Mouse (Mus musculus) embryonic facial prominence, embryonic 11.5 days (tissue): Measurements from ENCODE around the gene Hyal1. TPM values are rescaled to one million over a fixed set of nuclear protein-coding genes. Genes with fewer than 3 reads are reported as not detected.

Source experiments
- ATAC-seq: fragments of 200-750 bp; cut with Nextera tagmentation; replicated peaks from 2 replicates; pipeline ENCODE4 v1.8.0; 2017; ENCODE audit warnings: low read depth; ENCODE audit not compliant: insufficient number of reproducible peaks, low FRiP score, low TSS enrichment
- DNase-seq: peaks from one replicate; pipeline ENCODE4 v3.0.0-alpha.2; 2015; ENCODE audit warnings: low spot score
- H3K27ac ChIP-seq: fragments of 300-500 bp; sonication (generic); replicated peaks from 2 replicates; pipeline ENCODE4 v1.5.1; 2014; ENCODE audit warnings: mild to moderate bottlenecking, low read depth, low read length, control low read depth
- H3K27me3 ChIP-seq: fragments of 300-500 bp; sonication (generic); 2 replicates; pipeline ENCODE4 v1.6.1; 2014; ENCODE audit warnings: mild to moderate bottlenecking, low read length, moderate library complexity, mixed read lengths; ENCODE audit not compliant: control insufficient read depth, insufficient read depth
- H3K36me3 ChIP-seq: fragments of 300-500 bp; sonication (generic); replicated peaks from 2 replicates; pipeline ENCODE4 v1.6.1; 2014; ENCODE audit warnings: low read depth, mild to moderate bottlenecking, low read length, moderate library complexity, mixed read lengths; ENCODE audit not compliant: control insufficient read depth, insufficient read depth
- H3K4me1 ChIP-seq: fragments of 300-500 bp; sonication (generic); 2 replicates; pipeline ENCODE4 v1.6.1; 2014; ENCODE audit warnings: low read length, mixed read lengths; ENCODE audit not compliant: control insufficient read depth, insufficient read depth
- H3K4me2 ChIP-seq: fragments of 300-500 bp; sonication (generic); 2 replicates; pipeline ENCODE4 v1.6.1; 2014; ENCODE audit warnings: low read depth, mild to moderate bottlenecking, control low read depth, low read length, moderate library complexity
- H3K4me3 ChIP-seq: fragments of 300-500 bp; sonication (generic); 2 replicates; pipeline ENCODE4 v1.5.1; 2014; ENCODE audit warnings: low read depth, low read length, control low read depth
- H3K9ac ChIP-seq: fragments of 300-500 bp; sonication (generic); replicated peaks from 2 replicates; pipeline ENCODE4 v1.6.1; 2014; ENCODE audit warnings: mild to moderate bottlenecking, control low read depth, low read length
- H3K9me3 ChIP-seq: fragments of 300-500 bp; sonication (generic); replicated peaks from 2 replicates; pipeline ENCODE4 v1.6.1; 2016; ENCODE audit warnings: mild to moderate bottlenecking, low read length, inconsistent platforms, mixed read lengths; ENCODE audit not compliant: control insufficient read depth
- WGBS: fragments of 180-500 bp; shearing (Covaris S2); extraction: QIAGEN DNeasy Blood & Tissue Kit; methylation state at CpG from one replicate; pipeline ENCODE4 v1.1.7; 2014; 5-methylcytosine and 5-hydroxymethylcytosine counted together
- polyA plus RNA-seq: library from polyadenylated mRNA; unstranded; fragments of >200 nt; fragmentation: Nextera tagmentation; extraction: Ambion mirVana; gene quantifications from 2 replicates; pipeline ENCODE4 v1.2.1, GENCODE M21; 2014

Hyal1 gene
- polyA plus RNA-seq, 1 experiment from 2014 or later = 5.3 TPM

- Histone ChIP-seq H3K27ac (no peak overlapping the region), H3K36me3 (peaks cover 8% of the 10 kb centered on the region)
- ATAC-seq = no peak
These were observed 11.3 kb downstream of the Hyal1 start for GRCm38 (mm10) chr9:107587833-107588639.

GRCm38 (mm10) chr9:107590058-107590772 is 13.5 kb downstream of the Hyal1 start:
- H3K4me1 ChIP-seq = peaks cover 3% of the 10 kb centered on the region
- no peak for DNase-seq
- H3K4me2 ChIP-seq = no peak overlapping the region
- no peak overlapping the region for H3K4me3 ChIP-seq
- H3K9ac ChIP-seq = no peak overlapping the region
- no peaks in the 10 kb centered on the region for H3K27me3 ChIP-seq
- H3K36me3 ChIP-seq = peaks cover 11% of the 10 kb centered on the region
- WGBS = 90% methylated on average over 25 of the region's 25 CpGs
- no peak for ATAC-seq
- no peaks in the 10 kb centered on the region for H3K9me3 ChIP-seq
- no peak overlapping the region for H3K27ac ChIP-seq

More at GRCm38 (mm10) chr9:107587833-107588639, 11.3 kb downstream of the Hyal1 start:
- Histone ChIP-seq H3K9ac (peak overlapping the region; percentile 22), H3K4me3 (peak overlapping the region; percentile 45), H3K4me1 (peaks cover 3% of the 10 kb centered on the region), H3K27me3 (no peaks in the 10 kb centered on the region), H3K4me2 (peak overlapping the region; percentile 56), H3K9me3 (no peaks in the 10 kb centered on the region)
- WGBS = 5% methylated on average over 33 of the region's 33 CpGs
- DNase-seq = peak; percentile 64

GRCm38 (mm10) chr9:107590773-107591060 is 14.0 kb downstream of the Hyal1 start:
- H3K4me2 ChIP-seq = no peak overlapping the region
- no peaks in the 10 kb centered on the region for H3K9me3 ChIP-seq
- DNase-seq (no peak), ATAC-seq (no peak)
- H3K27ac ChIP-seq = no peak overlapping the region
- H3K4me3 ChIP-seq = no peak overlapping the region
- peaks cover 11% of the 10 kb centered on the region for H3K36me3 ChIP-seq
- no peak overlapping the region for H3K9ac ChIP-seq
- H3K4me1 ChIP-seq = peaks cover 3% of the 10 kb centered on the region
- WGBS = 99% methylated on average over 6 of the region's 6 CpGs
- no peaks in the 10 kb centered on the region for H3K27me3 ChIP-seq

- Histone ChIP-seq H3K9ac (no peak overlapping the region), H3K4me3 (no peak overlapping the region), H3K36me3 (peaks cover 11% of the 10 kb centered on the region), H3K27me3 (no peaks in the 10 kb centered on the region), H3K4me1 (peaks cover 1% of the 10 kb centered on the region), H3K27ac (no peak overlapping the region), H3K4me2 (no peak overlapping the region), H3K9me3 (no peaks in the 10 kb centered on the region)
- 83% methylated on average over 11 of the region's 11 CpGs for WGBS
- no peak for ATAC-seq
- no peak for DNase-seq
These were observed 16.6 kb downstream of the Hyal1 start for GRCm38 (mm10) chr9:107593101-107593976.

GRCm38 (mm10) chr9:107594281-107595062 is 17.7 kb downstream of the Hyal1 start:
- Histone ChIP-seq H3K9me3 (no peaks in the 10 kb centered on the region), H3K36me3 (peaks cover 11% of the 10 kb centered on the region), H3K27me3 (no peaks in the 10 kb centered on the region), H3K27ac (no peak overlapping the region), H3K9ac (no peak overlapping the region), H3K4me1 (no peaks in the 10 kb centered on the region), H3K4me3 (no peak overlapping the region), H3K4me2 (no peak overlapping the region)
- no peak for ATAC-seq
- no peak for DNase-seq
- WGBS = 78% methylated on average over 8 of the region's 8 CpGs

- Histone ChIP-seq H3K36me3 (peaks cover 6% of the 10 kb centered on the region), H3K9ac (no peak overlapping the region), H3K9me3 (no peaks in the 10 kb centered on the region), H3K27me3 (no peaks in the 10 kb centered on the region), H3K4me3 (no peak overlapping the region), H3K27ac (no peak overlapping the region), H3K4me1 (no peaks in the 10 kb centered on the region), H3K4me2 (no peak overlapping the region)
- ATAC-seq (no peak), DNase-seq (no peak)
- 88% methylated on average over 11 of the region's 11 CpGs for WGBS
These were observed 20.2 kb downstream of the Hyal1 start for GRCm38 (mm10) chr9:107596619-107597569.

GRCm38 (mm10) chr9:107598385-107598784 is 21.7 kb downstream of the Hyal1 start:
- Histone ChIP-seq H3K27ac (no peak overlapping the region), H3K4me1 (no peaks in the 10 kb centered on the region), H3K9ac (no peak overlapping the region), H3K9me3 (no peaks in the 10 kb centered on the region), H3K4me3 (no peak overlapping the region), H3K27me3 (no peaks in the 10 kb centered on the region), H3K36me3 (0 out of 2 replicates have a peak, but pooled peaks cover 3% of the 10 kb centered on the region), H3K4me2 (no peak overlapping the region)
- 79% methylated on average over 5 of the region's 5 CpGs for WGBS
- DNase-seq (no peak), ATAC-seq (no peak)
